Mouse (Mus musculus) left cerebral cortex, postnatal 25 days (tissue): ENCODE measurements around the gene Adcy1. TPM values are rescaled to one million over a fixed set of nuclear protein-coding genes. Genes with fewer than 3 reads are reported as not detected.
A peak's percentile ranks its signal among the peaks of the same experiment; 100 is the strongest.

Experiments
- DNase-seq, 2 experiments: peaks; one replicate each; pipeline ENCODE4 v3.0.0; 2022; ENCODE audit warnings: low spot score in 2 of 2, mixed read lengths in 1 of 2
- intact Hi-C: fragments of 180-260 bp; cut with DNase I; formaldehyde crosslinking; loops from one replicate; pipeline ENCODE4 v1.15.1; 2025
- total RNA-seq, 2 experiments: library from RNA; stranded (reverse); gene quantifications; 2 replicates each; pipeline ENCODE4 v1.2.3; 2021

Adcy1 gene
- total RNA-seq, 2 experiments from 2014 or later: 245 to 264 TPM

DNA sequence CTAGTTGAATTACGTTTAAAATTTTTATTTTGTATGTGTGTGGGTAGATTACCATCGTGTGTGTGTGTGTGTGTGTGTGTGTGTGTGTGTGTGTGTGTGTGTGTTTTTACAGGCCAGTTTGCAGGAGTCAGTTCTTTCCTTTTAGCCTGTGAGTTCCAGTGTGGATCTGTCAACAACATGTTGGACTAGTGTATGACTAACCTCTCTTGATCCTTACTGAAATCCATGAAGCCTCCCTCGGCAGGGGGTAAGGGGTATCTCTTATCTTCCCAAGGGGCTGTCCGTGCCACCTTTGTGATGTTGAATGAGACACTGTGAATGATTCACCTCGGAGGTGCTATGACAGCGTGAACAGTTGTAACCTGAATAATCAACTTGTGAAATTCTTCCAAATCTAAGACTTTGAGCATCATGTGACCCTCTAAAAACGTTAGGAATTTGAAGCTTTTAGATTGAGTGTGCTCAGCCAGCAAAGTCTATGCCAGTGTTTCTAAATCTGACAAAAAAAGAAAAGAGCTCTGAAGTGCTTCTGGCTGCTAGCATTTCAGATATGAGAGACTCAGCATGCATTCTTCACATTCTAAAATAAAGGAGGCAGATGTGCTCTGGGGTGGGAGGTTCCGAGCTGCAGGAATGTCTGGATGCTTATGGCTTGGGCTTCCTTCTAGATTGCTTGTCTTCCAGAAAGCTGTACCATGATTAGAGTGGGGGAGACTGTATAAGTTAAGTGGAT, 66.2 kb downstream of the Adcy1 start:
- intact Hi-C loops: loop anchor here (5.0 to 10.0 kb wide), 2 partner anchors 62 to 365 kb away; no protein-coding TSS in a partner anchor
- peak in 1 of 2 experiments; percentile 68 for DNase-seq

DNA sequence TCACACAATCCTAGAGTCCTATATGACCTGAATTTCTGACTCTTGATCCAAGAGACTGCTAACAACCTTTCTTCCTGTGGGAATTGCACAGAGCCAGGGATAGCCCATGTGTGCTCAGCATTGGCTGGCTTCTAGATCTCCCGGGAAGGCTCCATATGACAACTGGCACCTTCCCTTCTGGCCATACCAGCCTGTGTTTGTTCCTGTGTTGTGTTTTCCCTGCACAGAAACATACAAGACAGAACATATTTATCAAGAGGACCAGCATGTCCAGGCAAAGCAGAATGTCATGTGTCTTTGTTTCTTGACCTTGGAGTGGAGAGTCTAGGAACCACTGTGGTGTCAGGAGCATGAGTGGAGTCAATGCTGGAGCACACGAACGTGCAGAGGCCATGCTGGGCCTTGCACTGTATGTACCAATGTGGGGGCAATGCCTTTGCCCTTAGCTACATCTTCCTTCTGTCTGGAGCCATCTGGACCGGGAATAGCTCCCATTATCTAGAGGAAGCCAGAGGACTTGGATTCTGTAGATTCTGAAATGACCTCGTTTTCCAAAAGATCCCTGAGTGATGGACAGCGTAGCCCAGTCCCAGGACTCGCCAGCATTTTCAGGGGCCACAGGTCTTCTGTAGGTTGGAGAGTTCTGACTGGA, 69.6 kb downstream of the Adcy1 start:
- intact Hi-C loops: loop anchor here (5.0 to 10.0 kb wide), 2 partner anchors 66 to 368 kb away; no protein-coding TSS in a partner anchor
- DNase-seq: no peak

GRCm38 (mm10) chr11:7133736-7134135, 70.4 kb downstream of the Adcy1 start:
- intact Hi-C loops: loop anchor here (5.0 to 10.0 kb wide), 2 partner anchors 66 to 369 kb away; no protein-coding TSS in a partner anchor

DNA sequence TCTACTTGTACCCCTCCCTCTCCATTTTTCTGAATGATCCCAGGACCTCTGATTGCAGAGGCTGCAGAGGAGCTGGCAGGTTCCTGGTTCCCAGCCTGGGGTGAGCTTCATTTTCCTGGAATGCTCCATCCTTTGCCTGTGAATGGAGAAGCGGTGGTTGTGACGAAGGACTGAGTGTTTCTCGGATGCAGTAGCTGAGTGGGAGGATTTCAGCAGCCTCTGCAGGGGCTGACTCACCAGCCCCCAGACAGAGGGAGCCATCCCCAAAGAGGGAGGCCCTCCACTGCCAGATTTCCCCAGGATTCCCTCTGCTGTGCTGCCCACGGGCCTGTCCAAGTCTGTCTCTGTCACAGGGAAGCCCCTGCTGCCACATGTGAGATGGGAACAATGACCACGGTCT, 71.0 kb downstream of the Adcy1 start:
- intact Hi-C loops: loop anchor here (5.0 to 10.0 kb wide), 2 partner anchors 67 to 370 kb away; no protein-coding TSS in a partner anchor
- DNase-seq: peak; percentile 63 to 90

More at GRCm38 (mm10) chr11:7133736-7134135, 70.4 kb downstream of the Adcy1 start:
- no peak for DNase-seq

DNA sequence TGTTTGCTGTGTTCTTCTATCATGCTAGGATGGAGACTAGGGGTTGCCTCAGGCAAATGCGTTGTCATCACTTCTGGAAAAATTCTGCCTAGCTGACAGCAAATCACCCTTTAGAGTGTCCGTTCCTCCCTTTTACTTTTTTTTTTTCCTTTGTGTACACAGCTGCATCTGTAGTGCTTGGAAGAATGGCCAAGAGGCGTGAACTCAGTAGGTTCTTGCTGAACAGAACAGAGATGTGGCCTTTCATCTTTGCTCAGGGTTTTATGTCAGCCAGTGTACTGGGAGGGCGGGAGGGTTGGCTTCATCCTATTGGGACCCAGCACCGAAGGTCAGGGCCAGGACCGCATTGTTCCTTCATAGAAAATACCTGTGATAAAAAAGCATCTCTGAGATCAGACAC, 72.0 kb downstream of the Adcy1 start:
- DNase-seq: no peak
- intact Hi-C loops: loop anchor here (10.0 kb wide), 1 partner anchor 370 kb away; no protein-coding TSS in a partner anchor

- intact Hi-C loops: loop anchor here (10.0 kb wide), 1 partner anchor 371 kb away; no protein-coding TSS in a partner anchor
- no peak for DNase-seq
Measured at GRCm38 (mm10) chr11:7135763-7136162, 72.5 kb downstream of the Adcy1 start.

DNA sequence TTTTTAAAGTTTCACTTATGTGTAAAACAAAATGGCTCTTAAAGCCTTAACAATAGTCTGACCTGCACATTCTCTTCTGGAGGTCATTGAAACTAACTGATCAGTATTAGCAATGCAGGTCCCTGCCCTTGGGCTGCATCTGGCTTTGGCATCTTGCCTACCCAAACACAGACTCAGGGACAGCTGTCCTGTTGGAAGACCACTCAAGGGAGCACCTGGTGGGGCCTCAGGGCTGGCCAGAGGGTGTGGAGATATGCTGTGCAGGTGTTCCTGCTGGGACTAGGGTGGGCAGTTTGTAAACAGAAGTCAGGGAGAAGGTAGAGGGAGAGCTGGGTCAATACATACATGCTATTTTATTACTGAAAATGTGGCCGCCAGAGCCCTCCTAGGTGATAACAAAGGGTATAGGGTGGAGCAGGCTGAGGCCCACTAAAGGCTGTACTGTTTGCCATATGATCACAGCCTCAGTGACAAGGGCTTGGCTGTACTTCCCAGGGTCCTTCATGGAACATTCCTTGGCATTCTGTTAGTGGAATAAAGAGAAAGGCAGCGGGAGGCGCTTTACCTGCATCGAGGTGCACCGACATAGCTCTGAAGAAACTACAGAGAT, 73.1 kb downstream of the Adcy1 start:
- no peak for DNase-seq
- intact Hi-C loops: loop anchor here (10.0 kb wide), 1 partner anchor 372 kb away; no protein-coding TSS in a partner anchor

DNA sequence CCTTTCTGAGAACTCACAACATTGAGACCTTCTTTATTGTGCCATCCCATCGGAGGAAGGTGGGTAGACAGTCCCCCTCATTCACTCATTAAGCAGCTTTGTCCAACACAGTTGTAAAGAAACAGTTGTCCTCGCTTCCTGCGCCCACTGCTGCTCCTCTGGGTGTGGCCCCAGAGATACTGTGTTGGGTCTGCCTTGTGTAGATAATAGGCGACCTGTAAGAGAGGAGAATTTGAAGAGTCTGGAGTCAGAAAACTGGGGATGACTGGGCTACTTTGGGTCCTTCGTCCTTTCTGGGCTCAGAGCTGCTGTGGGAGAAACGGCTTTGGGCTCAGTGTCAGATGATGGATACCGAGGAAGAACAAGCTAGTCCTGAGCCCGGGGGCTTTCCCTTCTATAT, 75.1 kb downstream of the Adcy1 start:
- intact Hi-C loops: loop anchor here (10.0 kb wide), 1 partner anchor 374 kb away; no protein-coding TSS in a partner anchor
- no peak for DNase-seq

- intact Hi-C loops: loop anchor here (5.0 to 10.0 kb wide), 2 partner anchors 236 to 483 kb away; partner anchors contain the start of gene Ramp3
- DNase-seq: peak in 1 of 2 experiments; percentile 65
Measured at GRCm38 (mm10) chr11:7140449-7140848, 77.2 kb downstream of the Adcy1 start.

GRCm38 (mm10) chr11:7142725-7143124, 79.4 kb downstream of the Adcy1 start:
- intact Hi-C loops: loop anchor here (5.0 to 10.0 kb wide), 2 partner anchors 238 to 485 kb away; partner anchors contain the start of gene Ramp3
- DNase-seq: no peak

DNA sequence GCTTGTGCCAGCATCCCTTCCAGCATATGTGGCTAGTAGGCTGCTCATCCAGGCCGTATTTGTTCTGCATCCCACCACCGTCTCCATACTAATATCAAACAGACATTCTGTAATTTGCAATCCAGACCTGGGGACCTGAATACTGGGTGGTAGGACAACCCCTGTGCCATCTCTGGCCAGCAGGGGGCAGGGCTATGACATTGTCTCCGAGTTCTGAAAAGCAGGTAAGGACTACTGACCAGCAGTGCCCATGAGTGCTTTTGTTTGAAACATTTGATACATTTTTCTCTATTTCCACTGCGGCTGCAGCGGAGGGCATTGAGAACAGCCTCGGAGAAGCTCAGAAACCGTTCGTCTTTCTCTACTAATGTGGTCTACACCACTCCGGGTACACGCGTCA, 81.1 kb downstream of the Adcy1 start:
- intact Hi-C loops: loop anchor here (5.0 to 10.0 kb wide), 2 partner anchors 240 to 487 kb away; partner anchors contain the start of gene Ramp3
- DNase-seq: no peak

DNA sequence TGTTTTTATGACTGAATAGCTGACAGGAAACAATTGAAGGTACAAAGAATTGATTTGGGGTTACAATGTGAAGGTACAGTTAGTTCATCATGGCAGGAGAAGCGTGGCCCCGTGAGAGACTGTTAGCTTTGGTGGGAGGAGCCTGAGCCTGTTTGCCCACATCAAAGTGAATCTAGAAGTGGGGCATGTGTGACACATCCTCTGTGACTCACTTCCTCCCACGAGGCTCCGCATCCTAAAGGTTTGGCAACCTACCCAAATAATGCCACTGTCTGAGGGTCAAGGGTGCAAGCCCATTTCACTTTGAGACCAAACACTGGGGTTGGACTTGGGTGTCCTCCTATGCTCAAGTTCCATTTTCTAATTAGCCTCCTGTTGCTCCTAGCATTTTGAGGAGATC, 81.9 kb downstream of the Adcy1 start:
- DNase-seq: peak in 1 of 2 experiments; percentile 67

DNA sequence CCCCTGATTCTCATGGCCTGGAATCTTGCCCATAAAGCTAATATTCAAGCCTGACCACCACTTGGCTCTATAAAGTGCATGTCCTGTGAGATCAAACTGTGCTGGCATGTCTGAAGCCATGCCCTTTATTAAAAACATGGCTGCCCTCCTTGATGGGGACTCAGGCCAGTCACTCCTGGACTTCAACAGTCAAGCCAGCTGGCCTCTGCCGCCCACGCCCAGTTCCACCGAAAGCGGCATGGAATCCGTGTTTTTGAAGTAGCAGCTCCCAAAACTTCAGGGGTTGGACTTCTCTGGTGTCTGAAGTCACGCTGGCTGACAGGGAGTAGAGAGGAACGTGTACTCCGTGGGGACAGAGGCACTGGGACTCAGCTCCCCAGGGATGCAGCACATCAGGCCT, 84.2 kb downstream of the Adcy1 start:
- no peak for DNase-seq
- intact Hi-C loops: loop anchor here (10.0 kb wide), 1 partner anchor 243 kb away; no protein-coding TSS in a partner anchor

More for the DNA sequence above, 81.9 kb downstream of the Adcy1 start:
- intact Hi-C loops: loop anchor here (10.0 kb wide), 1 partner anchor 240 kb away; no protein-coding TSS in a partner anchor

DNA sequence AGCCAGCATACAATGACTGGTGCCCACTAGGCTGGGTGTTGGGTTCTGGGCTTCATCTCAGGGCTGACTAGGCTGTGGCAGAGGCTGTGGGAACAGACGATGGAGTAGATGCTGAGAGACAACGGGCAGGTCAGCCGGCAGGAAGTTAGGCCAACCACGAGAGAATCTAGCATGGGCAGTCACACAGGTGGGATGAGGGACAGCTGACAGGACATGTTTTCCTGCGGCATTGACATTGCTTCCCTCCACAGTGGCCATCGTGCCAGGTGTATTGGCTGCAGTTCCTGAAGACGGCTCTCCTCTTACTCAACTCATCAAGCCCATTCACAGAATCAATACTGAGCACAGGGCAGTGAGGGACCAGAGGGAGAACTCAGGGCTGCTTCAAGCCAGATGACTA, 84.7 kb downstream of the Adcy1 start:
- intact Hi-C loops: loop anchor here (10.0 kb wide), 1 partner anchor 243 kb away; no protein-coding TSS in a partner anchor
- DNase-seq: no peak

- intact Hi-C loops: loop anchor here (10.0 kb wide), 1 partner anchor 245 kb away; no protein-coding TSS in a partner anchor
- DNase-seq: no peak
Measured at GRCm38 (mm10) chr11:7149471-7149870, 86.2 kb downstream of the Adcy1 start.

GRCm38 (mm10) chr11:7150511-7150910, 87.2 kb downstream of the Adcy1 start:
- intact Hi-C loops: no loop called here

DNA sequence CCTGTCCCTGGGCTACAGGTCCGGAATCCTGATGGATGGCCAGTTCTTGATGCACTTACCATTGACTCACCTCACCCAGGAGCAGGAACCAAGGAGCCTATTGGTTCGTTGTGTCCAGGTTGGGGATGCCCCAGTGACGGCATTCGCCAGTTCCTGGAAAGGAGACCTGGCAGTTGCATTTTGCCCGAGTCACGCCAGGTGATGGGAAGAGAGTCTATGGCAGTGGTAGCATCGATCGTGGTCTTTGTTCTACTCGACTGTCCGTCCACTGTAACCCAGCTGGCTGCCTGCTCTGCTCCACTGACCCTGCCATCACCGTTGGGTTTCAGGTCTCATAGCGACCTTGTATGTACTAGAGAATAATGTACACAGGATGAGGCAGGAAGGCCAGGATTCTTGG, 89.1 kb downstream of the Adcy1 start:
- intact Hi-C loops: no loop called here
- no peak for DNase-seq

More at GRCm38 (mm10) chr11:7150511-7150910, 87.2 kb downstream of the Adcy1 start:
- DNase-seq: no peak

DNA sequence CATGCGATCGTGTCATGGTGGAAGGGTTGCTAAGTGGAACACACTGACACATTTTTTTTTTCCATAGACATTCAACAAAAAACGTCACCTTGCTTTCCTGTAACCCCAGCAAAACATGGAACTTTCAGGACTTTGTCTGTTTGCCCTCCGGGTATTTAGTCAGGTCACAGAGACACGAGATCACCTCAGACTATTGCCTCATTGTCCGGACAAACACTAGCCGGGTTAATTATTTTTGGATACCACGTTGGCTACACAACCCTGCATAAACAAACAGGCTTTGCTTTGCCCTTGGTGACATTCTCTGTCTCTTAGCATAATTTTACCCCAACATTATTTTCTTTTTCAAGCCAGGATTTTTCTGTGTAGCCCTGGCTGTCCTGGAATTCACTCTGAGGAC, 89.8 kb downstream of the Adcy1 start:
- DNase-seq: no peak
- intact Hi-C loops: no loop called here

DNA sequence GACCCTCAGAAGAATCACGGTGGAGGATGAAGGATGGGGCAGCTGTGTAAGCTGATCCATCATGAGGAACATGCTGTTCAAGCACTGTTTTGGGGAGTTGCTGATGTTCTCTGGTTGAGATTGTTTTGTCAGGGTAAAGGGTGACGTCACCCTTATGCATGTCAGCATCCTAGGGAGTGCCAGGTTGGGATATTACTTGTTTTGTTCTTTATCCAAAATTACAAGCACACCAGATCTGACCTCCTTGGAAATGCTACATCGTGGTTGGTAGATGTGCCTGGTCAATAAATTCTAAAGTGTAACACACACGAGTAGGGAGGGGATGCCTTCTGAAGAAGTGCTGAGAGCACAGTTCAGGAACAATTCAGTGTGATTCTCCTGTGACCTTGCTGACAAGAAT, 93.1 kb downstream of the Adcy1 start:
- DNase-seq: no peak
- intact Hi-C loops: no loop called here
